Mouse (Mus musculus) layer of hippocampus, adult 11-12 months (tissue): ENCODE data around the gene Slc8a1.
A peak's percentile ranks its signal among the peaks of the same experiment; 100 is the strongest.

Experiments used
- DNase-seq: peaks from one replicate; pipeline ENCODE4 v3.0.0; 2022; ENCODE audit warnings: low spot score

The Slc8a1 gene

GRCm38 (mm10) chr17:81513368-81513958 lies 224.7 kb downstream of the Slc8a1 start:
- DNase-seq, result no peak

DNA sequence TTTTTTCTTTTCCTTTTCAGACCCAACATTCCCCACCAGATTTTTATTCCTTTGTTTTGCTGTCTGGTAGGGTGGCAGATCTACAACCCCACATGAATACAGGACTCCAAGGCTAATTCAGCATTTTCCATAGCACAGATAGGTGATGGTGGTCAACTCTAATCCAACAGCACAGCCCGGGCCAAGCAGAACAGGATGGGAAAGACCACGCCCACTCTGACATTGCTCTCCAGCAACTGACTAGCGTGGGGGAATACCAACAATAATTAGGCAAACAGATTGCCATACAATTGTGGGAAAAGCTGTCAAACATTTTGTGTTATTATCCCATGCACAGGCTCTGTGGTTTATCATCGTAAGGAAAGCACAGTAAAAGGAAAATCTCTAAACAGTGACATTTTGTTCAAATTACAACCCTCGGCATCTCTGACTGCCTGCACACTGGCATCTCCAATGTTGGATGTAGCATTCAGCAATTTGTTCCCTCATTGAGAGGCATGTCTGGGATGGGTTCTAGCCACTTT lies 233.0 kb downstream of the Slc8a1 start:
- peak; percentile 32 for DNase-seq

DNA sequence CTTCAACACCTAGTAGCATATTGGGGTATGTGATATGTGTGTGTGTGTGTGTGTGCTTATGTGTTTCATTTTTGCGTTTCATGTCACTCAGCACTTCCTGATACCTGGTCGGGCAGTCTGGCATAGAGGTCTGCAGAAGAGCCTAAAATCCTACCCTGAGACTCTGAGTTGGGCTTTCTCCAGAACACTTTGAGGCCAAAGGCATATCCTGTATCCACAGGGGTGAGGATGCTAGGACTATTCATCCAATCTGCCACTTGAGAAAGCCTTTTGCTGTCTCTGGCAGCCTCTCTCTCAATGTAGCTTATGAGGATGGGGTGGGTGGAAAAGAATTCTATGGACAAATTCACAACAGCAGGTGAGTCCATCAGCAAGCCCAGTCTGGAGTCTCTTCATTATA lies 234.1 kb downstream of the Slc8a1 start:
- DNase-seq, result no peak

DNA sequence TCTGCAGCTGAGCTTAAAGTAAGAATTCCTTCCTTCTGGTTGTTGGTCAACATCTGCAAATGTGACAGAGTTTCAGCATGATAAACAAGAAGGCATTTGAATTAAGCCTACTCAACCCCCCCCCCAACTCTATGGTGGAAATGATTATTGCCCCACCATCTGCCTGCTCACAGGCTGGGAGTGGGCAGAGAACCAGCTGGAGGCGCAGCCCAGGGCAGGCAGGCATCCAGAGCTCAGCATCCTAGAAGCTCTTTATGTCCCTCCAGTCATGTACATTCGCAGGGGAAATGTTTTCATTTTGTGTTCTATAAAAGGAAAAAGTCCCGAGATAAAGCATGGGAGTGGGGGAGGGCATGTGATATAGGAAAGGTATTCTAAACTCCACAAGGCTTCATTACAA lies 235.4 kb downstream of the Slc8a1 start:
- peak; percentile 76 for DNase-seq

GRCm38 (mm10) chr17:81500686-81501407 lies 237.3 kb downstream of the Slc8a1 start:
- no peak for DNase-seq

- DNase-seq, result no peak
These were observed 240.3 kb downstream of the Slc8a1 start for GRCm38 (mm10) chr17:81497919-81498318.

GRCm38 (mm10) chr17:81496616-81497015 lies 241.6 kb downstream of the Slc8a1 start:
- DNase-seq, result no peak

- DNase-seq, result no peak
These were observed 245.8 kb downstream of the Slc8a1 start for GRCm38 (mm10) chr17:81492216-81492865.

- no peak for DNase-seq
These were observed 251.8 kb downstream of the Slc8a1 start for GRCm38 (mm10) chr17:81486388-81486787.

- DNase-seq, result no peak
These were observed 256.2 kb downstream of the Slc8a1 start for GRCm38 (mm10) chr17:81481843-81482490.

GRCm38 (mm10) chr17:81480351-81481161 lies 257.6 kb downstream of the Slc8a1 start:
- DNase-seq, result peak; percentile 58

DNA sequence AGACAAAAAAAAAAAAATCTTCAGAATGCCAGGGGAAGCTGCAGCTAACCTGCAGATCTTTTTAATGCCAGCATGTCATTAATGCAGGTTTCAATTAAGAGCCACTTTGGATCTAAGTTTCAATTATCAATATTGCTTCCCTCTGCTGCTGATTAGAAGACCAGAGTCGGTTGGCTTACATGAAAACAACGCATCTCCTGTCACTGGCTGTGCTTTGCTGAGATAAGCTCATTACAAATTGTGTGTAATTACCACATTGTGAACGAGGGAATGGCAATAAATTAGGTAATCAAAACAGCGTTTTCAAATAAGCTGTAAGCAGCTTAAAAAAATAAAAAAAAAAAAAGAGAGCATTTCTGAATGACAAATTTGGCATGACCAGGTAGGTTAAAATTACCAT lies 258.4 kb downstream of the Slc8a1 start:
- DNase-seq, result no peak

DNA sequence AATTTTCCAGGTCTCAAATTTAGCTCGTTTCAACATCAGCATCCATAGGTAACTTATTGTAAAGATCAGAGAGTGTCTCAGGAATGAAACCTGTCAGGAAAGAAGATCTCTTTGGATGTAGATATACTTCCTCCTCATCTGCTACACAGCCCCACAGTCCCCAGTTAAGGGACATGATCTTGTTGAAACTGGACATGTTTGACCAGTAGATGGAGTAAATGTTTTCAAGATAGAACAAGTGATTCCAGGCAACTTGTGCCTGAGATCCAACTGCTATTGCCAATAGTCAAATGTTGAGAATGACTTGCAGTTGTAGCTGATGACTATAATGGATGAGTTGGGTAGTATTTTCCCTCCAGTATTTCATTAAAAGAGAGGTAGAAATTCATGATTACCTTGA lies 260.8 kb downstream of the Slc8a1 start:
- no peak for DNase-seq

GRCm38 (mm10) chr17:81473363-81473762 lies 264.8 kb downstream of the Slc8a1 start:
- DNase-seq, result no peak

- no peak for DNase-seq
These were observed 269.2 kb downstream of the Slc8a1 start for GRCm38 (mm10) chr17:81468941-81469340.

DNA sequence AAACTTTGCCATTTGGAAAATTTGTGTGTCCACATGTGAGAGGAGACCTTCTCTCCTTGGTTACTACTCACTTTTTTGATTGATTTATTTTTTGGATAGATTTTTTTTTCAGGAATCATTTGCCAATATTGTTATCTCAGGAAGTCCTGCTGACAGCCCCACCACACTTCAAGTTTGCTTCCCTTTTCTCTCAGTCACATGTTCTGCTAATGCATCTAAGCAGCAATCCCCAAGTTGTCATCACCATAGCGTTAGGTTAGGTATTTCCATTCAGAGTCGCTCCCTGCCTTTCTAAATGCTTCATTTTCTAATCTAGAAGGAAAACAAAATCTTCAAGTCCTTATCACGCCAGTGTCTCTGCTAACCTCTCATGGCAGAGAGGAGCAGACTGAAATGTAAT lies 278.8 kb downstream of the Slc8a1 start:
- DNase-seq, result no peak

DNA sequence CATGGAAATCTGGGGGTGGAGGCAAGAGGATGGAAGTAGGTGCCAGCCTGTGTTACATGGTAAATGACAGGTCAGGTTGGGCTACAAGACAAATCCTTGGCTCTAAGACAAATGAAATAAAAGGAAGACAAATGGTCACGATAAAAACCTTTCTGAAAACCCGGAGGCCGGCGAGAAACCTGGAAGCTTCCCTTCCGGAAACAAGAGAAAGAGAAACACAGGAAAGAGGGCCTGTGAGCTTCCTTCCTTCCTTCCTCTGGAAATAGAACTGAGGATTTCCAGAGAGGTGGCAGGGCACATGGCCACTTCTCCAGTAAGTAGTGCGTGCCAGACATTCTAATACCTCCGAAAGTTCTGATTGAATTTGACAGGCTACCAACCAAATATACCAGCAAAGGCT lies 282.2 kb downstream of the Slc8a1 start:
- no peak for DNase-seq

GRCm38 (mm10) chr17:81455269-81455668 lies 282.9 kb downstream of the Slc8a1 start:
- DNase-seq, result no peak

DNA sequence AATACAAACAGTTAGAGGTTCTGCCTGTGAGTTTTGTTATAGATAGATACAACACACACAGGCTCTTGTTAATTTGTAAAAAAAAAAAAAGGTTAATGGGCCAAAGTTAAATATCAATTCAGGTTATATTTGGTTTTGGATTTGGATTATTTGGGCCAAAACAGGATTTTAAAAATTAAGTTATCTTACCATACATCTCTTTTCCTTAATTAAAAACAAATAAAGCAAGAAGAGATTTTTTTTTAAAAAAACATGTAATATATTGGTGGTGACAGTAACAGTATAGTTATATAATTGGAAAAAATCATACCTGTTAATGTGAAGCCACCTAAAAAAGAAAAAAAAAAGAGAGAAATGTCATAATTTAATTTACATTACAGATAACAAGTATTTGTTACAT lies 296.7 kb downstream of the Slc8a1 start, which contains the start of gene Gm11096:
Gene Gm11096, plus strand, starts transcription at position 301 of the 400 bp plus-strand sequence.
- DNase-seq, result no peak

DNA sequence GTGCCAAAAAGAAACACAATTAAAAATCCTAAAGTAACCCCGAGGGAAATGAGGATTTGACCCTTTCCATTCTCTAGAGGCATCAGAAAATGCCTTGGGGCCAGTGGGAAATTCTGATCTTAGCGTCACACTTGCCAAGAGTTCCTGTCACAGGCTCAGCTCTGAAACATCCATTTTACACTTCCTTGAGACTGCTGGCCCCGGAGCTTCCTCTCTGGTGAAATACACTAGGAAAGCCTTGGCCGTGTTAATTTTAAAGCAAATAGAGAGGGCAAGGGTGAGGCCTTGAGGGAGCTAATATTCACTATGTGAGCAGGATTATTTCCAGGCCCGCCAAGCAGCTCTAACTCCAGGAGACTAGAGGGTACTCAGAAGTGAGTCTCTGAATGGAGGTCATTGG lies 305.0 kb downstream of the Slc8a1 start:
- no peak for DNase-seq

GRCm38 (mm10) chr17:81432733-81433132 lies 305.4 kb downstream of the Slc8a1 start:
- DNase-seq, result no peak

DNA sequence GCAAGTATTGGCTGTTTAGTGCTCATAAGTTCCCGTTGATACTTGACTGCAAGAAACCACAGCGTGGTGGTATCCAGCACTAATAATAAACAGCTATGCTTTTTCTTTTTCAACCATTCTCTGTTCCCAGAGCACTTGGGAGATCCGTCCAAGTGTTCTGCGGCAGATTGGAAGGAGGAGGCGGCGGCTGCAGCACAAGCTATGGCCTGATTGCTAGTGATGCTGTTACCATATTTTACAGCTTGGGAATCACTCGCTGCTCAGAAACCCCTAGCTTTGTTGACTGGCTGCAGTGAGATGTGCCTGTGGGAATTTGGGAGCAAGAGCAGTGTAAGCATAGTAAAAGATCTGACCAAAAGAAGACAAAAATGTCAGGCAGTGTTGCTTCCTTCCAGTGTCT lies 310.9 kb downstream of the Slc8a1 start:
- DNase-seq, result peak; percentile 63
